Mouse (Mus musculus): ENCODE measurements around the gene Il12a.
"Not testable (repeated sequence)": the region's sequence is repeated elsewhere in the genome, so short reads cannot be mapped to it uniquely, and the experiment has no call there.

Il12a gene

GRCm38 (mm10) chr3:68744162-68744561 lies 53.7 kb downstream of the Il12a start:
- no peak for DNase-seq

GRCm38 (mm10) chr3:68745033-68745432 lies 54.6 kb downstream of the Il12a start:
- DNase-seq: no peak

- not testable (repeated sequence) for DNase-seq
Measured at GRCm38 (mm10) chr3:68746282-68746681, 55.8 kb downstream of the Il12a start.

Measured in right cerebral cortex, postnatal 25 days (tissue).